Mouse (Mus musculus): ENCODE results near the gene Unc93a2. TPM values are rescaled to one million over a fixed set of nuclear protein-coding genes. Genes with fewer than 3 reads are reported as not detected.
"Not testable (repeated sequence)": the region's sequence is repeated elsewhere in the genome, so short reads cannot be mapped to it uniquely, and the experiment has no call there.

Gene Unc93a2
- polyA plus RNA-seq, 1 experiment from 2014 or later, result not detected

GRCm38 (mm10) chr17:7352596-7352995 is 32.7 kb downstream of the Unc93a2 start, which contains the start of gene Ttll2:
Gene Ttll2, minus strand, starts transcription at chr17:7352696.
- H3K4me1 ChIP-seq (replicated peaks; ENCODE audit: control insufficient read depth, insufficient read depth, low read length); H3K9me3 ChIP-seq (ENCODE audit: control insufficient read depth, low read length); ATAC-seq; H3K9ac ChIP-seq (replicated peaks; ENCODE audit: low read depth, low read length); H3K27me3 ChIP-seq (replicated peaks; ENCODE audit: control insufficient read depth, insufficient read depth, low read length); H3K4me2 ChIP-seq (ENCODE audit: low read length); H3K4me3 ChIP-seq (replicated peaks; ENCODE audit: low read length); H3K27ac ChIP-seq (ENCODE audit: low read length); H3K36me3 ChIP-seq (ENCODE audit: control insufficient read depth, insufficient read depth): not testable (repeated sequence)
- 100% methylated on average over 1 of the region's 1 CpGs for WGBS

GRCm38 (mm10) chr17:7348765-7349164 is 36.5 kb downstream of the Unc93a2 start:
- ATAC-seq, result peak; percentile 43; the same call in 1 of the 2 replicates
- H3K4me1 ChIP-seq (replicated peaks; ENCODE audit: control insufficient read depth, insufficient read depth, low read length); H3K27ac ChIP-seq (ENCODE audit: low read length); H3K9me3 ChIP-seq (ENCODE audit: control insufficient read depth, low read length); H3K27me3 ChIP-seq (replicated peaks; ENCODE audit: control insufficient read depth, insufficient read depth, low read length); H3K36me3 ChIP-seq (ENCODE audit: control insufficient read depth, insufficient read depth); H3K4me3 ChIP-seq (replicated peaks; ENCODE audit: low read length); H3K4me2 ChIP-seq (ENCODE audit: low read length); H3K9ac ChIP-seq (replicated peaks; ENCODE audit: low read depth, low read length): not testable (repeated sequence)
- WGBS, result 52% methylated on average over 1 of the region's 3 CpGs

GRCm38 (mm10) chr17:7337381-7337780 is 47.9 kb downstream of the Unc93a2 start:
- not testable (repeated sequence) for H3K27ac ChIP-seq (ENCODE audit: low read length); H3K9me3 ChIP-seq (ENCODE audit: control insufficient read depth, low read length); H3K9ac ChIP-seq (replicated peaks; ENCODE audit: low read depth, low read length); ATAC-seq; H3K4me2 ChIP-seq (ENCODE audit: low read length); H3K4me1 ChIP-seq (replicated peaks; ENCODE audit: control insufficient read depth, insufficient read depth, low read length); H3K27me3 ChIP-seq (replicated peaks; ENCODE audit: control insufficient read depth, insufficient read depth, low read length); H3K4me3 ChIP-seq (replicated peaks; ENCODE audit: low read length); H3K36me3 ChIP-seq (ENCODE audit: control insufficient read depth, insufficient read depth)
- WGBS, result 69% methylated on average over 7 of the region's 9 CpGs

GRCm38 (mm10) chr17:7332745-7333144 is 52.5 kb downstream of the Unc93a2 start:
- ATAC-seq; H3K9ac ChIP-seq (replicated peaks; ENCODE audit: low read depth, low read length); H3K4me3 ChIP-seq (replicated peaks; ENCODE audit: low read length); H3K9me3 ChIP-seq (ENCODE audit: control insufficient read depth, low read length); H3K27ac ChIP-seq (ENCODE audit: low read length); H3K4me1 ChIP-seq (replicated peaks; ENCODE audit: control insufficient read depth, insufficient read depth, low read length); H3K27me3 ChIP-seq (replicated peaks; ENCODE audit: control insufficient read depth, insufficient read depth, low read length); H3K4me2 ChIP-seq (ENCODE audit: low read length); H3K36me3 ChIP-seq (ENCODE audit: control insufficient read depth, insufficient read depth): not testable (repeated sequence)
- 100% methylated on average over 2 of the region's 5 CpGs for WGBS

GRCm38 (mm10) chr17:7326415-7326814 is 58.8 kb downstream of the Unc93a2 start:
- not testable (repeated sequence) for H3K9ac ChIP-seq (replicated peaks; ENCODE audit: low read depth, low read length); H3K27ac ChIP-seq (ENCODE audit: low read length); H3K36me3 ChIP-seq (ENCODE audit: control insufficient read depth, insufficient read depth); H3K4me3 ChIP-seq (replicated peaks; ENCODE audit: low read length); H3K9me3 ChIP-seq (ENCODE audit: control insufficient read depth, low read length); H3K4me1 ChIP-seq (replicated peaks; ENCODE audit: control insufficient read depth, insufficient read depth, low read length); H3K27me3 ChIP-seq (replicated peaks; ENCODE audit: control insufficient read depth, insufficient read depth, low read length); H3K4me2 ChIP-seq (ENCODE audit: low read length); ATAC-seq
- 87% methylated on average over 3 of the region's 8 CpGs for WGBS

- H3K4me1 ChIP-seq (replicated peaks; ENCODE audit: control insufficient read depth, insufficient read depth, low read length); H3K27me3 ChIP-seq (replicated peaks; ENCODE audit: control insufficient read depth, insufficient read depth, low read length); H3K9ac ChIP-seq (replicated peaks; ENCODE audit: low read depth, low read length); H3K36me3 ChIP-seq (ENCODE audit: control insufficient read depth, insufficient read depth); H3K4me3 ChIP-seq (replicated peaks; ENCODE audit: low read length); H3K27ac ChIP-seq (ENCODE audit: low read length); H3K4me2 ChIP-seq (ENCODE audit: low read length); H3K9me3 ChIP-seq (ENCODE audit: control insufficient read depth, low read length); ATAC-seq: not testable (repeated sequence)
- WGBS, result 89% methylated on average over 4 of the region's 5 CpGs
Observed at GRCm38 (mm10) chr17:7324346-7324745, 60.9 kb downstream of the Unc93a2 start, which contains the start of gene Tcp10a. Gene Tcp10a, plus strand, starts transcription at chr17:7324646.

- H3K36me3 ChIP-seq (ENCODE audit: control insufficient read depth, insufficient read depth); H3K27ac ChIP-seq (ENCODE audit: low read length); H3K27me3 ChIP-seq (replicated peaks; ENCODE audit: control insufficient read depth, insufficient read depth, low read length); H3K9ac ChIP-seq (replicated peaks; ENCODE audit: low read depth, low read length); ATAC-seq; H3K4me3 ChIP-seq (replicated peaks; ENCODE audit: low read length); H3K4me1 ChIP-seq (replicated peaks; ENCODE audit: control insufficient read depth, insufficient read depth, low read length); H3K9me3 ChIP-seq (ENCODE audit: control insufficient read depth, low read length); H3K4me2 ChIP-seq (ENCODE audit: low read length): not testable (repeated sequence)
- WGBS, result 91% methylated on average over 6 of the region's 6 CpGs
Observed at GRCm38 (mm10) chr17:7319789-7320188, 65.5 kb downstream of the Unc93a2 start.

- H3K4me3 ChIP-seq (replicated peaks; ENCODE audit: low read length); H3K4me1 ChIP-seq (replicated peaks; ENCODE audit: control insufficient read depth, insufficient read depth, low read length); H3K9ac ChIP-seq (replicated peaks; ENCODE audit: low read depth, low read length); H3K36me3 ChIP-seq (ENCODE audit: control insufficient read depth, insufficient read depth); H3K9me3 ChIP-seq (ENCODE audit: control insufficient read depth, low read length); H3K27me3 ChIP-seq (replicated peaks; ENCODE audit: control insufficient read depth, insufficient read depth, low read length); H3K4me2 ChIP-seq (ENCODE audit: low read length); H3K27ac ChIP-seq (ENCODE audit: low read length): not testable (repeated sequence)
- WGBS, result 75% methylated on average over 5 of the region's 8 CpGs
- peak; percentile 28; the same call in 1 of the 2 replicates for ATAC-seq
Observed at GRCm38 (mm10) chr17:7315693-7316382, 69.4 kb downstream of the Unc93a2 start.
